In the genomic region with DNA sequence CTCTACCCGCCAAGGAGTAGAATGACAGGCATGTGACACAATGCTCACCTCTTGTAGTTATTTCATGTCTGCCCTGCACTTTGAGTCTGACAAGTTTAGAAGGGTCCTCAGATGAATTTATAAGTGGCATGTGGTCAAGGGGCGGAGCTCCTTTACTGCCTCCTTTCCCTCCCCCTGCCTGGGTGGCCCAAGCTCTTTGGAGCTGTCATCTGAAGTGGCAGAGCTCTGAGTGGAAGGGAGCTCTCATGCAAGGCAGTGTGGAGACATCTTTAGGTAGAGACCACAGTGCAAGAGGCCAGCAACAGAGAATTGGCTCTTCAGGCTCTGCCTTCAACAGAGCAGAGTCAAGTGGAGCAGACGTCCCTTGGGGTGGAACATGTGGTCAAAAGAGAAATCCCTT, we compare ENCODE assay signal across 28 mouse cellular contexts.
"Had no signal": no experiment of that assay in that cellular context is flagged by ENCODE, and none has a peak within 500 bp of the region (broad histone marks: within the 10 kb centered on the region; RNA-seq: fewer than 3 reads in every experiment).

No protein-coding gene starts in this region.

- H3K9me3 ChIP-seq: embryonic facial prominence, embryonic 10.5 days; embryonic facial prominence, embryonic 12.5 days; embryonic facial prominence, embryonic 13.5 days; embryonic facial prominence, embryonic 15.5 days; forebrain, embryonic 10.5 days; forebrain, embryonic 12.5 days; forebrain, embryonic 13.5 days; forebrain, embryonic 15.5 days had no signal

- DNase-seq: cerebellum, adult 18-20 months; cerebellum, adult 2 months; cerebellum, adult 8-10 months; cerebellum, adult 9-10 months; cerebellum, adult 9-11 months; cerebellum, postnatal 10 days; cerebellum, postnatal 14 days; cerebellum, postnatal 25 days; cerebellum, postnatal 36 days; embryo, embryonic 11 days; forebrain, postnatal 0 days; gastrocnemius, adult 2 months; gastrocnemius, postnatal 10 days; gastrocnemius, postnatal 14 days; gastrocnemius, postnatal 25 days; gastrocnemius, postnatal 36 days; heart, adult 11 months had no signal

- H3K4me1 ChIP-seq: forebrain, embryonic 12.5 days; forebrain, embryonic 15.5 days had no signal

- H3K36me3 ChIP-seq: embryonic facial prominence, embryonic 10.5 days; embryonic facial prominence, embryonic 12.5 days; embryonic facial prominence, embryonic 13.5 days; embryonic facial prominence, embryonic 15.5 days; forebrain, embryonic 10.5 days; forebrain, embryonic 12.5 days; forebrain, embryonic 15.5 days had no signal

- H3K9ac ChIP-seq: embryonic facial prominence, embryonic 12.5 days; embryonic facial prominence, embryonic 13.5 days; embryonic facial prominence, embryonic 15.5 days; forebrain, embryonic 12.5 days; forebrain, embryonic 13.5 days; forebrain, embryonic 15.5 days; forebrain, postnatal 0 days had no signal

- H3K27me3 ChIP-seq: embryonic facial prominence, embryonic 12.5 days; embryonic facial prominence, embryonic 13.5 days; embryonic facial prominence, embryonic 15.5 days; forebrain, embryonic 12.5 days; forebrain, embryonic 13.5 days; forebrain, embryonic 15.5 days had no signal

- H3K4me3 ChIP-seq: embryonic facial prominence, embryonic 10.5 days; embryonic facial prominence, embryonic 12.5 days; embryonic facial prominence, embryonic 13.5 days; embryonic facial prominence, embryonic 15.5 days; erythroblast, embryonic 14.5 days; forebrain, embryonic 10.5 days; forebrain, embryonic 12.5 days; forebrain, embryonic 13.5 days; forebrain, embryonic 15.5 days; gastrocnemius, adult 2 months had no signal

- H3K27ac ChIP-seq: embryonic facial prominence, embryonic 10.5 days; embryonic facial prominence, embryonic 12.5 days; embryonic facial prominence, embryonic 13.5 days; embryonic facial prominence, embryonic 15.5 days; forebrain, embryonic 10.5 days; forebrain, embryonic 12.5 days; forebrain, embryonic 13.5 days; forebrain, embryonic 15.5 days; gastrocnemius, adult 2 months had no signal

- ATAC-seq: forebrain, embryonic 13.5 days; forebrain, embryonic 14.5 days; forebrain, embryonic 15.5 days; forebrain, embryonic 16.5 days; forebrain, postnatal 0 days had no signal

- H3K4me2 ChIP-seq: embryonic facial prominence, embryonic 12.5 days; embryonic facial prominence, embryonic 13.5 days; embryonic facial prominence, embryonic 15.5 days; forebrain, embryonic 12.5 days; forebrain, embryonic 13.5 days; forebrain, embryonic 15.5 days had no signal
